Mouse (Mus musculus): ENCODE data around the gene Rspry1. TPM values are rescaled to one million over a fixed set of nuclear protein-coding genes. Genes with fewer than 3 reads are reported as not detected.

The Rspry1 gene
- polyA plus RNA-seq, 1 experiment from 2014 or later = 40.1 TPM

Other genes with a start within 250 kb of the Rspry1 start
- gene Herpud1, start 215.5 kb upstream of the Rspry1 start, polyA plus RNA-seq (2015; fragmentation: Nextera tagmentation; extraction: Ambion mirVana) = 78.9 and 83.6 TPM in 2 replicates
- 5.0 and 6.2 TPM in 2 replicates for gene Nlrc5, start 167.6 kb upstream of the Rspry1 start, polyA plus RNA-seq (2015; fragmentation: Nextera tagmentation; extraction: Ambion mirVana)
- 2.9 and 3.0 TPM in 2 replicates for gene Cpne2, start 68.9 kb upstream of the Rspry1 start, polyA plus RNA-seq (2015; fragmentation: Nextera tagmentation; extraction: Ambion mirVana)
- gene Fam192a, start 60 bp downstream of the Rspry1 start, polyA plus RNA-seq (2015; fragmentation: Nextera tagmentation; extraction: Ambion mirVana) = 82.5 and 85.3 TPM in 2 replicates
- 75.9 and 92.2 TPM in 2 replicates for gene Arl2bp, start 64.7 kb downstream of the Rspry1 start, polyA plus RNA-seq (2015; fragmentation: Nextera tagmentation; extraction: Ambion mirVana)
- gene Pllp, start 94.3 kb downstream of the Rspry1 start, polyA plus RNA-seq (2015; fragmentation: Nextera tagmentation; extraction: Ambion mirVana) = 0.44 and 0.90 TPM in 2 replicates
- 24.8 and 28.7 TPM in 2 replicates for gene Ccl22, start 143.7 kb downstream of the Rspry1 start, polyA plus RNA-seq (2015; fragmentation: Nextera tagmentation; extraction: Ambion mirVana)
- gene Cx3cl1, start 170.1 kb downstream of the Rspry1 start, polyA plus RNA-seq (2015; fragmentation: Nextera tagmentation; extraction: Ambion mirVana) = 5.6 and 9.6 TPM in 2 replicates
- 23.8 and 28.6 TPM in 2 replicates for gene Ccl17, start 208.5 kb downstream of the Rspry1 start, polyA plus RNA-seq (2015; fragmentation: Nextera tagmentation; extraction: Ambion mirVana)
- 45.5 and 48.3 TPM in 2 replicates for gene Coq9, start 236.4 kb downstream of the Rspry1 start, polyA plus RNA-seq (2015; fragmentation: Nextera tagmentation; extraction: Ambion mirVana)
- 103 and 112 TPM in 2 replicates for gene Ciapin1, start 236.4 kb downstream of the Rspry1 start, polyA plus RNA-seq (2015; fragmentation: Nextera tagmentation; extraction: Ambion mirVana)

Data from thymus, postnatal 0 days (tissue).